Mouse (Mus musculus) kidney, postnatal 0 days (tissue): ENCODE measurements at regions not wholly inside any gene's neighbourhood (a gene's known extent, or its start where the extent isn't known, plus 50 kb on each side); places are given as distances from the start of the nearest gene placed in this dataset. TPM values are rescaled to one million over a fixed set of nuclear protein-coding genes. Genes with fewer than 3 reads are reported as not detected.
A peak's percentile ranks its signal among the peaks of the same experiment; 100 is the strongest.

Experiments used
- ATAC-seq: fragments of 200-750 bp; cut with Nextera tagmentation; replicated peaks from 2 replicates; pipeline ENCODE4 v1.8.0; 2017; ENCODE audit warnings: low read depth, moderate number of reproducible peaks, moderate TSS enrichment, moderate library complexity; ENCODE audit not compliant: low FRiP score
- DNase-seq: peaks from one replicate; pipeline ENCODE4 v3.0.0-alpha.2; 2016; ENCODE audit warnings: low spot score
- H3K27ac ChIP-seq: fragments of 300-500 bp; sonication (generic); 2 replicates; pipeline ENCODE4 v1.5.1; 2014; ENCODE audit warnings: mild to moderate bottlenecking
- H3K27me3 ChIP-seq: fragments of 300-500 bp; sonication (generic); 2 replicates; pipeline ENCODE4 v1.6.1; 2014; ENCODE audit warnings: low read length, mixed read lengths; ENCODE audit not compliant: insufficient read depth
- H3K36me3 ChIP-seq: fragments of 300-500 bp; sonication (generic); 2 replicates; pipeline ENCODE4 v1.6.1; 2014; ENCODE audit warnings: low read length, mixed read lengths; ENCODE audit not compliant: insufficient read depth
- H3K4me1 ChIP-seq: fragments of 300-500 bp; sonication (generic); replicated peaks from 2 replicates; pipeline ENCODE4 v1.6.1; 2014; ENCODE audit warnings: antibody characterized with exemption, low read length, mixed read lengths; ENCODE audit not compliant: insufficient read depth
- H3K4me2 ChIP-seq: fragments of 300-500 bp; sonication (generic); 2 replicates; pipeline ENCODE4 v1.6.1; 2014; ENCODE audit warnings: mild to moderate bottlenecking, low read length, moderate library complexity, mixed read lengths
- H3K4me3 ChIP-seq: fragments of 300-500 bp; sonication (generic); replicated peaks from 2 replicates; pipeline ENCODE4 v1.5.1; 2014; ENCODE audit warnings: low read depth, low read length
- H3K9ac ChIP-seq: fragments of 300-500 bp; sonication (generic); 2 replicates; pipeline ENCODE4 v1.6.1; 2014; ENCODE audit warnings: low read depth, low read length
- H3K9me3 ChIP-seq: fragments of 300-500 bp; sonication (generic); replicated peaks from 2 replicates; pipeline ENCODE4 v1.6.1; 2016; ENCODE audit warnings: low read length, inconsistent platforms, mixed read lengths
- CTCF ChIP-seq: IDR thresholded peaks from 2 replicates; pipeline ENCODE4 v1.5.1; 2016; ENCODE audit warnings: antibody characterized with exemption, low read depth, mild to moderate bottlenecking, moderate library complexity
- WGBS: fragments of 180-500 bp; shearing (Covaris S2); extraction: QIAGEN DNeasy Blood & Tissue Kit; methylation state at CpG from one replicate; pipeline ENCODE4 v1.1.7; 2014; 5-methylcytosine and 5-hydroxymethylcytosine counted together
- microRNA-seq: library from miRNA; unstranded; fragments of <30 nt; microRNA quantifications from one replicate; pipeline ENCODE4, GENCODE M21; 2016

DNA sequence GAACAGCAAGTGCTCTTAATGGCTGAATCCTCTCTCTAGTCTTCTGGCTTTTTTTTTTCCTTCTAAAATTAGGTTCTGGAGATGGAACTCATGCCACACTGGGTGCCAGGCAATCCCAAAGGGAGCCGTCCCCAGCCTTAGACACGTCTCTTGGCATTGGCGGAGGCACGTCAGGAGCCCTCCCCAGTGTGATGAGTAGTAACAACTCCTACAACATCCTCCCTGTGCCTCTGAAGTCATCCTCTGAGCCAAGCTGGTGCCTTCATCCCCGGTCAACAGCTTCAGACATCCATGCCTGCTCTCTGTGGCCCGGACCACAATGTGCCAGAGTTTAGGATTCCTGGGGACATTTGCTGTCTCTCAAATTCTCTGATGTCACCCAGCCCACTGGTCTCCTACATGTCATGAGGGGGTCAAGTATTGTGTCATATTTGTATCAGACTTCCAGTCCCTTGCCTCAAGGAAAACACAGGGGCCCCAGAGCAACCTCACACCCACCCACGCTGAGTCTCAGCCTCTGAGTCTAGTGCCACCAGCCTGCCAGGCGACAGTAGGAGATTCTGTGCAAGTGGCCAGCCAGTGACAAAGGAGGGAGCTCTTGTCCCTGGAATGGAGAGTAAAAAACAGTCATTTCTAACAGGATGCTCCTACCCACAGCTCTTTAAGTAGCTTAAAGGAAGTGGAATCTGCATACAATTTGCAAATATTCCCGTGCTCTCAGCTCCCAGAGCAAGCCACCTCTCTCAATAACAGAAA lies 144.5 kb upstream of the Kcnab2 start:
- Histone ChIP-seq H3K36me3 (no peaks in the 10 kb centered on the region), H3K27ac (no peak overlapping the region), H3K4me2 (no peak overlapping the region), H3K4me1 (peaks cover 3% of the 10 kb centered on the region; the same call in 1 of the 2 replicates), H3K27me3 (no peaks in the 10 kb centered on the region), H3K4me3 (no peak overlapping the region), H3K9ac (no peak overlapping the region), H3K9me3 (no peaks in the 10 kb centered on the region)
- ATAC-seq (no peak), DNase-seq (no peak)
- 67% methylated on average over 9 of the region's 9 CpGs for WGBS
- TF ChIP-seq CTCF: peak; percentile 8; the same call in 1 of the 2 replicates

DNA sequence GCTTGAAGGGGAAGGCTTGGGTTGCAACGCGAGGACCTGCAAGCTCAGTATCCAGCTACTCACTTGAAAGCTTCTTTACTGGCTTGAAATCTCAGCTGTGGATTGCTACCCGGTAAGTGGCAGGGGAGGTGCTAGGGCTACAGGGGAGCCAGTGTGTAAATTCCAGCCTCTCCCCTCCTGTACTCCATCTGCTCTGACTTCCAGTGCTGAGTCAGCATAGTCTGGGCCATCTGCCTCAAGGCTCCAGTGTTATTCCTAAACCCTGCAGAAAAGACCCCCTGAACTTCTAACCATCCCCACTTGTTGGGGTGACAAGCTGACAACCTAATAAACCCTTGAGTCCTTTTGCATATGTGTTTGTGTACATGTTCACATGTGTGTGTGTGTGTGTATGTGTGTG lies 140.0 kb upstream of the Kcnab2 start:
- no peaks in the 10 kb centered on the region for H3K9me3 ChIP-seq
- TF ChIP-seq CTCF: no peak
- 36% methylated on average over 3 of the region's 3 CpGs for WGBS
- H3K4me3 ChIP-seq: no peak overlapping the region
- no peak overlapping the region for H3K27ac ChIP-seq
- ATAC-seq (no peak), DNase-seq (no peak)
- H3K9ac ChIP-seq: no peak overlapping the region
- no peaks in the 10 kb centered on the region for H3K27me3 ChIP-seq
- no peak overlapping the region for H3K4me2 ChIP-seq
- H3K36me3 ChIP-seq: no peaks in the 10 kb centered on the region
- no peaks in the 10 kb centered on the region for H3K4me1 ChIP-seq

DNA sequence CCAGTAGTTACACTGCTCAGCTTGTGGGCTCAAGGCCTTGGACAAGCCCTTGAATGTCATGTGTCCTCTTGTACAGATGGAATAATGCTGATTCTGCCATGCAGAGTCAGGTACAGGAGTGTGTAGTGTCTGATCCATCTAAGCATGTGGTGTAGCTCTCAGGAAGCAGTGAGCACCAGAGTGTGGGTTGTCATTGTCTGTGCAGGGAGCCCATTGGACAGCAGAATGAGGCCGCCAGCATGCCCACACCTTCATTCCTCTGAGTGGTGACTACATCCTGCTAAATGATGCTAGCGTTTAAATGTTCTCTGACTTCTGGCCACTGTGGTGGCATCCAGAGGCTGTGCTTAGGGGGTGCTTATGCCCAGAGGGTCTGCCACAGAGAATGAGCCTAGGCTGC lies 137.5 kb upstream of the Kcnab2 start:
- no peak overlapping the region for H3K9ac ChIP-seq
- no peak overlapping the region for H3K27ac ChIP-seq
- H3K4me3 ChIP-seq: no peak overlapping the region
- H3K4me2 ChIP-seq: no peak overlapping the region
- 97% methylated on average over 2 of the region's 2 CpGs for WGBS
- no peak for ATAC-seq
- no peaks in the 10 kb centered on the region for H3K9me3 ChIP-seq
- no peak for DNase-seq
- no peaks in the 10 kb centered on the region for H3K4me1 ChIP-seq
- no peak for TF ChIP-seq CTCF
- H3K27me3 ChIP-seq: no peaks in the 10 kb centered on the region
- no peaks in the 10 kb centered on the region for H3K36me3 ChIP-seq

DNA sequence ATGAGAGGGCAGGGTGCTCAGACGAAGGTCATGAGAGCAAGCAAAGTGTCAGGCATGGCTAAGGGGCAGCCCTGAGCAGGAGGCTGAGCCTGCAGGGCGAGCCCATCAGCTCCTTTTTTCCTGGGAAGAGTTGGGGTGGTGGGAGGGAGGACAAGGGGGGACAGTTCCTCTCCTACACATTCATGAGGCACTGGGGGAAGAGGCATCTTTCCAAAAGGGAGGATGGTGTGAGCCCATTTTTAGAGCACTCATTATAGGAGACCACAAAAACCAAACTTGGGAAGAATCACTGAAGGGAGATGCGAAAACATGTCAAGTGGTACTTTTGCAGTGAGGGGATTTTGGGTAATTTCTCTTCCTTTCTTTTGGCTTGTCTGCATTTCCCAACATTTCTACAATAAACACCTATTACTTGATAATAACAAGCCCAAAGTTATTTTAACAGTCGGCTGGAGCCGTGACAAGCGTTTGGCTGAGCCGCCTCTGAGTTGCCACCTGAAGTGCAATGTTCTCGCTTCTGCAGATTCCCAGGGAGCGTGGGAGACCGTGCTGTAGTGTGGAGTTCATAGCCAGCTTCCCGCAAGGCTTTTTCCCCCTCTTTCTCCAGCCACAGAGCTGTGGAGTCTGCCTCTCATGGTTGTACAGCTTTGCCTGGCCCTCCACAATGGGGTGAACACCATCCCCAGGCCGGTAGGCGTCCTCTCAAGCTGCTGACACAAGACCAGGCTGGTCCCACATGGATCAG lies 136.9 kb upstream of the Kcnab2 start:
- 81% methylated on average over 13 of the region's 13 CpGs for WGBS
- no peak for TF ChIP-seq CTCF
- no peaks in the 10 kb centered on the region for H3K9me3 ChIP-seq
- H3K4me2 ChIP-seq: no peak overlapping the region
- no peak overlapping the region for H3K9ac ChIP-seq
- ATAC-seq (no peak), DNase-seq (no peak)
- H3K27me3 ChIP-seq: no peaks in the 10 kb centered on the region
- no peak overlapping the region for H3K27ac ChIP-seq
- H3K4me3 ChIP-seq: no peak overlapping the region
- H3K36me3 ChIP-seq: no peaks in the 10 kb centered on the region
- no peaks in the 10 kb centered on the region for H3K4me1 ChIP-seq

Small RNA genes in the stretch of these regions (microRNA-seq; reads per million reads assigned to microRNA genes)
- not detected for gene Gm25779
